Mouse (Mus musculus) fibroblast of lung, adult 2 months (primary cell): ENCODE data around the gene Art4.

Source experiments
- DNase-seq: peaks from one replicate; pipeline ENCODE4 v3.0.0-alpha.2; 2011; ENCODE audit warnings: low read depth

The Art4 gene

GRCm38 (mm10) chr6:136866150-136866549 lies 8.6 kb upstream of the Art4 start:
- no peak for DNase-seq

- no peak for DNase-seq
Measured at GRCm38 (mm10) chr6:136865360-136865759, 7.8 kb upstream of the Art4 start.

GRCm38 (mm10) chr6:136861020-136861419 lies 3.5 kb upstream of the Art4 start:
- DNase-seq: no peak

- no peak for DNase-seq
Measured at GRCm38 (mm10) chr6:136858420-136858819, 887 bp upstream of the Art4 start.

GRCm38 (mm10) chr6:136857873-136858260 lies 334 bp upstream of the Art4 start:
- DNase-seq: no peak

- no peak for DNase-seq
Measured at GRCm38 (mm10) chr6:136856071-136856636, 1.4 kb downstream of the Art4 start.

GRCm38 (mm10) chr6:136855183-136855582 lies 2.4 kb downstream of the Art4 start:
- no peak for DNase-seq

- DNase-seq: no peak
Measured at GRCm38 (mm10) chr6:136854361-136854781, 3.2 kb downstream of the Art4 start.

- no peak for DNase-seq
Measured at GRCm38 (mm10) chr6:136852762-136853161, 4.8 kb downstream of the Art4 start.

GRCm38 (mm10) chr6:136852348-136852747 lies 5.2 kb downstream of the Art4 start:
- DNase-seq: no peak

- DNase-seq: no peak
Measured at GRCm38 (mm10) chr6:136850267-136850666, 7.3 kb downstream of the Art4 start.

GRCm38 (mm10) chr6:136848971-136849370 lies 8.6 kb downstream of the Art4 start:
- DNase-seq: no peak

- DNase-seq: no peak
Measured at GRCm38 (mm10) chr6:136848399-136848798, 9.1 kb downstream of the Art4 start.

- DNase-seq: no peak
Measured at GRCm38 (mm10) chr6:136847790-136848189, 9.7 kb downstream of the Art4 start.

GRCm38 (mm10) chr6:136847267-136847666 lies 10.3 kb downstream of the Art4 start:
- DNase-seq: no peak

GRCm38 (mm10) chr6:136845706-136846480 lies 11.6 kb downstream of the Art4 start:
- DNase-seq: no peak

- no peak for DNase-seq
Measured at GRCm38 (mm10) chr6:136844903-136845302, 12.6 kb downstream of the Art4 start.

GRCm38 (mm10) chr6:136837323-136837722 lies 20.2 kb downstream of the Art4 start:
- no peak for DNase-seq

GRCm38 (mm10) chr6:136835352-136835751 lies 22.2 kb downstream of the Art4 start, which contains the start of gene Smco3:
Gene Smco3, minus strand, starts transcription at chr6:136835452.
- DNase-seq: no peak

- no peak for DNase-seq
Measured at GRCm38 (mm10) chr6:136831712-136832111, 25.8 kb downstream of the Art4 start.

- no peak for DNase-seq
Measured at GRCm38 (mm10) chr6:136828681-136829080, 28.9 kb downstream of the Art4 start.

- DNase-seq: peak; percentile 97
Measured at GRCm38 (mm10) chr6:136827881-136828561, 29.5 kb downstream of the Art4 start, which contains the start of gene Wbp11. Gene Wbp11, minus strand, starts transcription at chr6:136828233.

- no peak for DNase-seq
Measured at GRCm38 (mm10) chr6:136827516-136827880, 30.0 kb downstream of the Art4 start, which contains the start of gene BC049715. Gene BC049715, plus strand, starts transcription at chr6:136827626.
